Mouse (Mus musculus) lung, adult 18-20 months (tissue): Measurements from ENCODE around the gene Olfr360.
"Not testable (repeated sequence)": the region's sequence is repeated elsewhere in the genome, so short reads cannot be mapped to it uniquely, and the experiment has no call there.

Source experiments
- DNase-seq, 2 experiments: peaks; one replicate each; pipeline ENCODE4 v3.0.0; 2022; ENCODE audit warnings: mixed read lengths in 2 of 2

The Olfr360 gene

DNA sequence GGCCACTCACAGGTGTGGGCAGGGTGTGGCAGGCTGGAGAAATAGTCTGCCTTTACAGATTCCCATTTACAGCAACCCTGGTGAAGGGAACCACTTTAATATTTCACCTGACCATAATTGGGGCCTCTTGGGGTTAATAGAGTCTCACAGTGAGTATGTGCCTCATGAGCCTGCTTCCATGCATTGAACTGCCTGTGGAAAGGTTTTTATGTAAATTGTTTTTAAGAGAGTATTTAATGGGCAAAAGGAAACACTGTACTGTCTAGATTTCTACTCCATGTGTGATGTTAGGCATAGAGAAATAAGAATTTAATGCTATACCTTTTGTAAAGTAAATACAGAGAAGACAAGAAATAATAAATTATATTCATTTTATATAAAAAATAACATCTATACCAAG, at the start of gene Olfr360:
Gene Olfr360, plus strand, starts transcription at position 301 of the 400 bp plus-strand sequence.
- no peak for DNase-seq

DNA sequence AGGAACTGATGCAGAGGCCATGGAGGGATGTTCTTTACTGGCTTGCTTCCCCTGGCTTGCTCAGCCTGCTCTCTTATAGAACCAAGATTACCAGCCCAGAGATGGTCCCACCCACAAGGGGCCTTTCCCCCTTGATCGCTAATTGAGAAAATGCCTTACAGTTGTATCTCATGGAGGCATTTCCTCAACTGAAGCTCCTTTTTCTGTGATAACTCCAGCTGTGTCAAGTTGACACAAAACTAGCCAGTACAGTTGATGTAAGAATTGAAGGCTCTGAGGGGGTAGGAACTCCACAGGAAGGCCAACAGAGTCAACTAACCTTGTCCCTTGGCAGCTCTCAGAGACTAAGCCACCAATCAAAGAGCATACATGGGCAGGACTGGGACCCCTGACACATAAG, 23.6 kb downstream of the Olfr360 start, which contains the start of gene Olfr361:
Gene Olfr361, minus strand, starts transcription at position 101 of the 400 bp plus-strand sequence.
- not testable (repeated sequence) for DNase-seq

DNA sequence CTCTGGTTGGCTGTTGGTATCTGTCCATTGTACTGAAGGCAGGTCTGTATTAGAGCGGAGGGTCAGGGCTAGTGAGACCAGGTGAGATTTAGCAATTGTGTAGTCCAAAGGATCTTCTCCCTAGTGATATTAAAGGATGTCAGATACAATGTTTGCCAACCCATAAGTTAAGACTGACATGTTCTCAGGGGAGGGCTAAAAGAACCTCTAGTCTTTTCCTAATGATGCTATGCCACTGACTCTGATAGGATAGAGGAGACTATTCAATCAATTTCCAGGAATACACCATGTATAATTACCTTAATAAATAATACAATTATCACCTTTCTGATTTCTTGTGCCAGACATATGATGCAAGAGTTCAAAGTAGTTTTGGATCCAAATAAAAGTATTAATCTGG, 52.3 kb downstream of the Olfr360 start, which contains the start of gene Olfr362:
Gene Olfr362, minus strand, starts transcription at position 101 of the 400 bp plus-strand sequence.
- DNase-seq = no peak
